ENCODE assay signal across 20 mouse cellular contexts in the genomic region with DNA sequence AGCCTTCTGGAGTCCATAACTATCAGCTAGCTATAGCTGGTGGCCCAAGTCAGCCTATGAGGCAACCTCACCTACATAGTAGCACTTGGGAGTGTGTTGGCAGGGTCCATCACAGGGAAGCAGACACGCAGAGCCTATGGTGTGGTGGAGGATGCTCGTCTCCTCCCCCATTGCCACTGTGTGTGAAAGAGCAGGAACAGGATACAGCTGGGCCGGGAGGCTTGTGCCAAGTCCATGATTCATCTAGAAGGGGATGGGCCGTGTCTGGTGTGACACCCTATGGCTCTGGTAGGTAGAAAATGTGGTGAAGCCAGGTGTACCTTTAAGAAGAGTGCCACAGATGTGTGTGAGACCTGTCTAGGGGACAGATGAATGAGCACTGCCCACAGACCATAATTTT. TPM values are rescaled to one million over a fixed set of nuclear protein-coding genes. Genes with fewer than 3 reads are reported as not detected.
"Had no signal": no experiment of that assay in that cellular context is flagged by ENCODE, and none has a peak within 500 bp of the region (broad histone marks: within the 10 kb centered on the region; RNA-seq: fewer than 3 reads in every experiment).

No protein-coding gene starts in this region.

- H3K4me1 ChIP-seq: liver, embryonic 13.5 days; stomach, embryonic 15.5 days had no signal

- H3K9ac ChIP-seq: limb, embryonic 12.5 days; liver, embryonic 13.5 days; liver, postnatal 0 days; midbrain, embryonic 15.5 days; neural tube, embryonic 13.5 days; stomach, embryonic 15.5 days had no signal

- H3K4me2 ChIP-seq: limb, embryonic 12.5 days; liver, embryonic 13.5 days; midbrain, embryonic 11.5 days; midbrain, embryonic 15.5 days; neural tube, embryonic 13.5 days; stomach, embryonic 15.5 days had no signal

- H3K9me3 ChIP-seq: liver, embryonic 13.5 days; midbrain, embryonic 15.5 days; neural tube, embryonic 13.5 days; stomach, embryonic 15.5 days had no signal

- H3K27ac ChIP-seq: limb, embryonic 12.5 days; liver, embryonic 13.5 days; midbrain, embryonic 15.5 days; neural tube, embryonic 13.5 days; stomach, embryonic 15.5 days had no signal

- H3K27me3 ChIP-seq: limb, embryonic 12.5 days; liver, embryonic 13.5 days; midbrain, embryonic 15.5 days; neural tube, embryonic 13.5 days; stomach, embryonic 15.5 days had no signal

- DNase-seq: kidney, adult 8-10 months; kidney, postnatal 36 days; layer of hippocampus, adult 9-11 months; layer of hippocampus, postnatal 36 days; liver; liver, embryonic 13.5 days; liver, postnatal 0 days; lung, postnatal 36 days; retina, postnatal 1 day; right cerebral cortex, postnatal 4 days; thymus, postnatal 4 days had no signal

- H3K4me3 ChIP-seq: limb, embryonic 12.5 days; liver, embryonic 13.5 days; midbrain, embryonic 15.5 days; neural tube, embryonic 13.5 days; stomach, embryonic 15.5 days had no signal

- H3K36me3 ChIP-seq: limb, embryonic 12.5 days; liver, embryonic 13.5 days; midbrain, embryonic 15.5 days; neural tube, embryonic 13.5 days; stomach, embryonic 15.5 days had no signal

- ATAC-seq: intestine, embryonic 16.5 days; liver, postnatal 0 days; midbrain, embryonic 15.5 days had no signal

RNA-seq across cellular contexts. Expression of gene Ackr3, which starts 17.6 kb away (rescaled TPM):
- total RNA-seq: megakaryocyte progenitor cell, adult 5-6 weeks; monocyte, adult 5-6 weeks had no signal

RNA-seq across cellular contexts. Expression of gene Iqca, which starts 33.0 kb away (rescaled TPM):
- total RNA-seq: megakaryocyte progenitor cell, adult 5-6 weeks; monocyte, adult 5-6 weeks had no signal
- polyA plus RNA-seq: intestine, embryonic 16.5 days; limb, embryonic 12.5 days; liver, embryonic 13.5 days; neural tube, embryonic 13.5 days; spleen, adult 2 months; stomach, embryonic 15.5 days had no signal
